Mouse (Mus musculus) limb, embryonic 10.5 days (tissue): ENCODE results near the gene Kcnj8. TPM values are rescaled to one million over a fixed set of nuclear protein-coding genes. Genes with fewer than 3 reads are reported as not detected.

Source experiments
- DNase-seq: peaks from one replicate; pipeline ENCODE4 v3.0.0-alpha.2; 2017; ENCODE audit warnings: low spot score
- H3K27ac ChIP-seq: fragments of 300-500 bp; sonication (generic); 2 replicates; pipeline ENCODE4 v1.5.1; 2016; ENCODE audit warnings: mild to moderate bottlenecking
- H3K27me3 ChIP-seq: fragments of 300-500 bp; sonication (generic); 2 replicates; pipeline ENCODE4 v1.6.1; 2016; ENCODE audit warnings: low read depth, mild to moderate bottlenecking; ENCODE audit not compliant: poor library complexity, severe bottlenecking
- H3K36me3 ChIP-seq: fragments of 300-500 bp; sonication (generic); 2 replicates; pipeline ENCODE4 v1.6.1; 2016; ENCODE audit warnings: mild to moderate bottlenecking, moderate library complexity
- H3K4me1 ChIP-seq: fragments of 300-500 bp; sonication (generic); 2 replicates; pipeline ENCODE4 v1.6.1; 2016
- H3K4me3 ChIP-seq: fragments of 300-500 bp; sonication (generic); 2 replicates; pipeline ENCODE4 v1.5.1; 2016; ENCODE audit warnings: mild to moderate bottlenecking, moderate library complexity
- H3K9me3 ChIP-seq: fragments of 300-500 bp; sonication (generic); replicated peaks from 2 replicates; pipeline ENCODE4 v1.6.1; 2016; ENCODE audit warnings: mild to moderate bottlenecking
- WGBS: fragments of 180-500 bp; shearing (Covaris S2); methylation state at CpG from one replicate; pipeline ENCODE4 v1.1.7; 2016; 5-methylcytosine and 5-hydroxymethylcytosine counted together
- polyA plus RNA-seq: library from polyadenylated mRNA; unstranded; fragments of >200 nt; fragmentation: Nextera tagmentation; extraction: Ambion mirVana; gene quantifications from 2 replicates; pipeline ENCODE4 v1.2.1, GENCODE M21; 2016

Gene Kcnj8
- polyA plus RNA-seq, 1 experiment from 2014 or later = 0.09 TPM

DNA sequence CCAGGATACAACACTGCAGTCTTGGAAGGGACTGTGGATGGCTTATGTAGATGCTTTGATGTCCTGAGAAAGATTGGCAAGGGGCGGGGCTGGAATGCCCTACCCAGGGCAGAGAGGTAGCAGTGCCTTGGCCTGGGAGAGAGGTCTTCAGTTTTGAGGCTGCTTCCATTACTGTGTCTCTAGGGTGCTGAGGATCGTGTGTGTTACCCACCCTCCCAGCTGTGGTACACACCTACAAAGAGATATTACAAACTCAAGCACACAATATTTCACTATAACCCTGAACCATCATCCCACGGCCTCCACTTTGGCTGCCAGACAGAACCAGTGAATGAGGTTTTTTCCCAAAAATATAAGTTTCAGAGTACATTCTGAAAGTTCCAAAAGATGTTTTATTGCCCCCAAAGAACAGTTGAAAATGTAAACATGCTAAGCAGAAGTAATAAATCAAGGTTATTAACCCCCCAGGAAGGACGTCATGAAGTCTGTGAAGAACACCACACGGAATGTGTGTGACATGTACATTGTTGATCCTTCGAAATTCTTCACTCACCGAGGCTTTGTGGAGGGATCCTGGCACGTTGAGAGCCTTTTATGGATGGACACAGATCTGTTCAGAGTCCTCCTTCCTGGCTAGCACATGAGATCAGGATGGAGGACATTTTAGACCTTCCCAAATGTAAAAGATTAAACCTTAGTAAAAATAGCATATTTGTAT lies 29.2 kb downstream of the Kcnj8 start:
- H3K4me1 ChIP-seq = no peaks in the 10 kb centered on the region
- no peak overlapping the region for H3K4me3 ChIP-seq
- H3K27ac ChIP-seq = no peak overlapping the region
- H3K27me3 ChIP-seq = no peaks in the 10 kb centered on the region
- no peaks in the 10 kb centered on the region for H3K36me3 ChIP-seq
- H3K9me3 ChIP-seq = no peaks in the 10 kb centered on the region
- WGBS = 86% methylated on average over 8 of the region's 8 CpGs
- no peak for DNase-seq

DNA sequence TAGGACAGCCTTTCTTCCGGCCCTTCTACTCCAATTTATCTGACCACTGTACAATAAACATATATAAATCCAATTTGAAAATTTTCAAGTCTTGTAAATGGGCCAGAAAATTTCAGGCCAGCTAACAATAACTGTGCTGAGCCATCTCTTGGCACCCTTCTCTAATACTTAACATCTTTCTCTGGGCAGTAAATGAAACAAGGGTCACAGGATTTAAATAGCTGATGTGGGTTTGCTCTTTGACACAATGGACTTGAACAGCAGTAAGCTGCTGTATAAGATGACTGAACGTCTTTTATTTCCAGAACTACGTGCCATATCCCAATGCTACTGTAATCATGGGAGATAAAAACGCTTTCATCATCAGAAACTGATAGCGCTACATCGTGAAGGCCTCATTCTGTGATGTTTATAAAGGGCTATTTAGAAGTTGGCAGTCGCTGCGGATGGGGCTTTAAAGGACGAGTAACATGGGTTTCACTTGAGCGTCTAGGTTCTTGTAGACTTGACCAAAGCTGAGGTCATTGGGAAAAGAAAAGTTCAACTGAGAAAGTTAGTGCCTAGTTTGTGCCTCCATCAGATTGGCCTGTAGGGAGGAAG lies 30.8 kb downstream of the Kcnj8 start:
- no peak for DNase-seq
- Histone ChIP-seq H3K4me3 (no peak overlapping the region), H3K27me3 (no peaks in the 10 kb centered on the region), H3K9me3 (no peaks in the 10 kb centered on the region), H3K36me3 (no peaks in the 10 kb centered on the region), H3K4me1 (no peaks in the 10 kb centered on the region), H3K27ac (no peak overlapping the region)
- WGBS = 90% methylated on average over 10 of the region's 10 CpGs

- no peaks in the 10 kb centered on the region for H3K36me3 ChIP-seq
- no peaks in the 10 kb centered on the region for H3K4me1 ChIP-seq
- no peaks in the 10 kb centered on the region for H3K9me3 ChIP-seq
- DNase-seq = no peak
- H3K27ac ChIP-seq = no peak overlapping the region
- H3K4me3 ChIP-seq = no peak overlapping the region
- no peaks in the 10 kb centered on the region for H3K27me3 ChIP-seq
- WGBS = 90% methylated on average over 5 of the region's 5 CpGs
Measured at GRCm38 (mm10) chr6:142540131-142540530, 31.3 kb downstream of the Kcnj8 start.

DNA sequence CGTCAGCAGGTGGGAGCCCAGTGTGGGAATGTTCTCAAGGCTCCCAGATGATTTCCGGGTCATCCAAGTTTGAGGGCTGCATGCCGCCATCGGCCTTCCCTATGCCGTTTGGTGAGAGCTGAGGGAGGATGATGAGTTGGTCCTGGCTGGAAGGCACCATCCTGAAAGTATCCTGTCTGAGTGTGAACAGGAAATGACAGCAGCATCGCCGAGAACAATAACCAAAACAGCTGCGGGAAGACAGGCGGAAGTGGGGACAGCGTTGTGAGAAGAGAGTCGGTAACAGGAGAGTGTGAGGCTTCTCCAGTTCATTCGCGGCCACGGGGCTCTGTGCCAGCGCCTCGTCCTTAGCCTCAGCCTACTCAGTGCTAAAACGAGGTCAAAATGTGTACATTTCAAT lies 32.9 kb downstream of the Kcnj8 start:
- DNase-seq = no peak
- no peaks in the 10 kb centered on the region for H3K27me3 ChIP-seq
- H3K9me3 ChIP-seq = no peaks in the 10 kb centered on the region
- no peaks in the 10 kb centered on the region for H3K36me3 ChIP-seq
- H3K27ac ChIP-seq = no peak overlapping the region
- no peaks in the 10 kb centered on the region for H3K4me1 ChIP-seq
- WGBS = 89% methylated on average over 17 of the region's 17 CpGs
- H3K4me3 ChIP-seq = no peak overlapping the region

GRCm38 (mm10) chr6:142533412-142533811 lies 38.0 kb downstream of the Kcnj8 start:
- DNase-seq = no peak
- no peak overlapping the region for H3K27ac ChIP-seq
- H3K4me3 ChIP-seq = no peak overlapping the region
- 88% methylated on average over 5 of the region's 5 CpGs for WGBS
- H3K4me1 ChIP-seq = no peaks in the 10 kb centered on the region
- no peaks in the 10 kb centered on the region for H3K9me3 ChIP-seq
- no peaks in the 10 kb centered on the region for H3K36me3 ChIP-seq
- no peaks in the 10 kb centered on the region for H3K27me3 ChIP-seq

DNA sequence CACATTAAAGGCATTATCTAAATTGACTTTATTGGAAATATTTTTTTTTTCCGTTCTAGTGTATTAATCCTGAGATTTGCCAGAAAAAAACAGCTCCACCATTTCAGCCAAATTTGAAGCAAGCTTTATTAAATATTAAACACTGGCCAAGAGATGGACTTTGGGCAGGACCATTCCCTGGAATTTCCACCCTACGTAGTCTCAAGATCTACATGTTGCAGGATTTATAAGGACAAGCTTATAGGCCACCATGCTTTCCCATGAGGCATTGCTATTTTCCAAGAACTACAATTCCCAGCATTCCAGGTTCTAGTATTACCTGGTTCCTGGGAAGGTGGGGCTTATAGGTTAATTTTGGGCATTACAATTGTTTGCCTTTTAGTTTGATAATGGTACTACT lies 38.7 kb downstream of the Kcnj8 start:
- H3K9me3 ChIP-seq = no peaks in the 10 kb centered on the region

DNA sequence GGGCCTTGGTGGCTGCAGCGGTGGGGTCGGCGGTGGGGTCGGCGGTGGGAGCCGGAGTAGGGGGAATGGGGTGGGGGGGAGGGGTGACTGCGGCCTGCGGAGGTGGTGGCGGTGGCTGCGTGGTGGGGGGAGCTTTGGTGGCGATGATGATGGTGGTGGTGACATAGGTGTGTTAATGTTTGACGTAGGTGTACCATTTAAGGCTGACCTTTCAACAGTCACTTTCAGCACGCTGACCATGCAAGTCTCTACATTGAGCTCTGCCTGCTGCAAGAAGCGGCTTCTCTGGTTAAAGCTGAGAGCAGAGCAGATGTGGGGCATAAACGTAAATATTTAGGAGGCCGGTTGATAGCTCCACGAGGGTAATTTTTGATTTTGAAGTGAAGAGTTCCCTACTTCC lies 39.3 kb downstream of the Kcnj8 start:
- Histone ChIP-seq H3K36me3 (no peaks in the 10 kb centered on the region), H3K9me3 (no peaks in the 10 kb centered on the region), H3K4me3 (no peak overlapping the region), H3K27me3 (no peaks in the 10 kb centered on the region), H3K27ac (no peak overlapping the region), H3K4me1 (no peaks in the 10 kb centered on the region)
- DNase-seq = no peak
- WGBS = 93% methylated on average over 17 of the region's 17 CpGs

More for the DNA sequence above, 38.7 kb downstream of the Kcnj8 start:
- 95% methylated on average over 2 of the region's 2 CpGs for WGBS
- H3K27me3 ChIP-seq = no peaks in the 10 kb centered on the region
- no peaks in the 10 kb centered on the region for H3K36me3 ChIP-seq
- no peak overlapping the region for H3K27ac ChIP-seq
- H3K4me1 ChIP-seq = no peaks in the 10 kb centered on the region
- DNase-seq = no peak
- H3K4me3 ChIP-seq = no peak overlapping the region

- H3K27ac ChIP-seq = no peak overlapping the region
- H3K4me1 ChIP-seq = no peaks in the 10 kb centered on the region
- no peaks in the 10 kb centered on the region for H3K36me3 ChIP-seq
- no peaks in the 10 kb centered on the region for H3K9me3 ChIP-seq
- H3K27me3 ChIP-seq = no peaks in the 10 kb centered on the region
- no peak overlapping the region for H3K4me3 ChIP-seq
- no peak for DNase-seq
- 80% methylated on average over 5 of the region's 5 CpGs for WGBS
Measured at GRCm38 (mm10) chr6:142530378-142530777, 41.0 kb downstream of the Kcnj8 start.

GRCm38 (mm10) chr6:142529680-142530079 lies 41.7 kb downstream of the Kcnj8 start:
- no peaks in the 10 kb centered on the region for H3K36me3 ChIP-seq
- no peaks in the 10 kb centered on the region for H3K27me3 ChIP-seq
- WGBS = 91% methylated on average over 8 of the region's 8 CpGs
- DNase-seq = no peak
- no peaks in the 10 kb centered on the region for H3K9me3 ChIP-seq
- H3K4me1 ChIP-seq = no peaks in the 10 kb centered on the region
- no peak overlapping the region for H3K27ac ChIP-seq
- no peak overlapping the region for H3K4me3 ChIP-seq

DNA sequence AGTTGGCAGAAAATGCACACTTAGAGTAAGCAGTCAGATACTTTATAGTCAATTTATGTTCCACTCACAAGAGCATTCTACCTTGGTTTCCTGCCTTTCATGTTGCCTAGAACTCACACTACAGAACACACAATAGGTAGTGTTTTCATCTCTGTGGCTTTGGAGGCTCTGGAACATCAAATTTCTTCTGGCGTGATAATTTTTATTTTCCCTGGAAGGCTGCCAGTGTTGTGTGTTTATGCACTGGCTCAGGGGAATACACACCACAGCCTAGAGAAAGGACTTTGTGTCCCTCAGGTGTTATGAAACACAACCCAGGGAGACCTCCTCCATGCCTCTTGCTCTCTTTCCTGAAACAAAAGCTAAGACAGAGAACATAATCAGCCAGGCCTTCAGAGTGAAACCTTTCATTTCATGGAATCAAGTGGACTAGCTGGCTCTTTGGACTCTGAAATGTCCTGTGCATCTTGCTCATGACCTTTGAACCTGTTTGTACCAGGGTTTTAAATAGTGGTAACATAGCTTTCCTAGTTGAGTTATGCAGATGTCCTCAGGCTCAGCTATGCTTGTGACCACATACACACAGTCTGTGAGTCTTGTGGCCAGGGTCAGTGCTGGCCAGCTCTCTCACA lies 43.4 kb downstream of the Kcnj8 start:
- no peaks in the 10 kb centered on the region for H3K27me3 ChIP-seq
- H3K4me1 ChIP-seq = no peaks in the 10 kb centered on the region
- WGBS = 86% methylated on average over 1 of the region's 1 CpGs
- H3K9me3 ChIP-seq = no peaks in the 10 kb centered on the region
- no peaks in the 10 kb centered on the region for H3K36me3 ChIP-seq
- H3K4me3 ChIP-seq = no peak overlapping the region
- DNase-seq = no peak
- H3K27ac ChIP-seq = no peak overlapping the region

DNA sequence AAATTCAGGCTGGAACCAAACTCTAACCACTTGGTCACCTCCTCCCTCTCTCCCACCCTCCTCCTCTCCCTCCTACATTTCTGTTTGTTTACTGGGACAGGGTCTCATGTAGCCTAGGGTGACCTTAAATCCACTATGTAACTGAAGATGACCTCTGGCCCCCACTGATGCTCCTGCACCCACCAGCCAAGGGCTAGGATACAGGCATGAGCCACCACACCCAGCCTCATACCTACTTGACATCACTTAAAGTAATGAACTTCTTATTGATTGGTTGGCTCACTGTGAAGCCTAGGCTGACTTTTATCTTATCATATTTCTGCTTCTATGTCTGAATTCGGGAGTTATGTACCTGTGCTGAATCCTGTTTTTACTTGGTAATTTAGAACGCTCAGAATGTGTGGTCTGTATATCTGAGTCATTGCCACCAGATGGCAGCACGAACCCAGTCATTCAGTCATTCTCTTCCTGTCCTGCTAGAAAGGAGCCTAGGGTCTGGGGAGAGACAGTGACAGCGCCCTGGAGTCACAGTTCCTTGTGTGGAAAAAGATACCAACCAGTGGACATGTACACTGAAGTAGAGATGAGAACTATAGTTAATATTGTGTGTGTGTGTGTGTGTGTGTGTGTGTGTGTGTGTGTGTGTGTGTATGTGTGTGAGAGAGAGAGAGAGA lies 46.6 kb downstream of the Kcnj8 start:
- H3K27ac ChIP-seq = no peak overlapping the region
- WGBS = 14% methylated on average over 4 of the region's 4 CpGs
- H3K4me1 ChIP-seq = no peaks in the 10 kb centered on the region
- DNase-seq = peak; percentile 79
- no peaks in the 10 kb centered on the region for H3K27me3 ChIP-seq
- no peaks in the 10 kb centered on the region for H3K9me3 ChIP-seq
- no peak overlapping the region for H3K4me3 ChIP-seq
- H3K36me3 ChIP-seq = no peaks in the 10 kb centered on the region

- 87% methylated on average over 12 of the region's 12 CpGs for WGBS
- Histone ChIP-seq H3K4me3 (no peak overlapping the region), H3K9me3 (no peaks in the 10 kb centered on the region), H3K36me3 (no peaks in the 10 kb centered on the region), H3K27me3 (no peaks in the 10 kb centered on the region), H3K4me1 (no peaks in the 10 kb centered on the region), H3K27ac (no peak overlapping the region)
- DNase-seq = no peak
Measured at GRCm38 (mm10) chr6:142521591-142522110, 49.8 kb downstream of the Kcnj8 start.

DNA sequence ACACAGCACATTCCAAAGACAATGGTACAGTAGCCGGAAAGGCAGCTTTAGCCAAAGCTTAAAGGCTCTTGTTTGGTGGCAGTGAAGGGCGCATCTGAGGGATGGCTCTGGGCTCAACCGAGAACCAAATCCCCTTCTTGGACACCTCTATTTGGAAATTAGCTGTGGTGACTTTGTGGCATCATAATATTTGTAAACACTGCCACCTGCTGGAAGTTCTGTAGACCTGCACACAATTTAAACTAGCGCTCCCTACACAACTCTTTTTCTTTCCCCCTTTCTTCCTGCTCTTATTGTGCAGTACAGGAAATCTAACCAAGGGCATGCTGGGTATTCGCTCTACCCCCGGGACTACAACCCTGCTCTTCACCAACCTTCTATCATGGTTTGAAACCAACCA lies 52.3 kb downstream of the Kcnj8 start:
- Histone ChIP-seq H3K4me3 (no peak overlapping the region), H3K27ac (no peak overlapping the region), H3K9me3 (no peaks in the 10 kb centered on the region), H3K36me3 (no peaks in the 10 kb centered on the region), H3K27me3 (no peaks in the 10 kb centered on the region; the same call in 1 of the 2 replicates), H3K4me1 (0 out of 2 replicates have a peak, but pooled peaks cover 4% of the 10 kb centered on the region)
- peak; percentile 40 for DNase-seq
- WGBS = 19% methylated on average over 6 of the region's 6 CpGs
